ENCODE assay signal across 18 mouse cellular contexts in genomic region chr16:97752316-97752941, GRCm38 (mm10). TPM values are rescaled to one million over a fixed set of nuclear protein-coding genes. Genes with fewer than 3 reads are reported as not detected.
DNase-seq lines count a peak whose midpoint lies in the region; ATAC-seq and TF ChIP-seq lines count a peak whose summit lies in the region.
"Had no signal": no experiment of that assay in that cellular context is flagged by ENCODE, and none has a peak within 500 bp of the region (broad histone marks: within the 10 kb centered on the region; RNA-seq: fewer than 3 reads in every experiment).

No protein-coding gene starts in this region.

- H3K9ac ChIP-seq in liver, adult 2 months (ENCODE audit: low read depth, low read length) = no peak overlapping the region
- no peak overlapping the region for H3K9ac ChIP-seq in liver, embryonic 11.5 days (ENCODE audit: low read depth, low read length)
- H3K9ac ChIP-seq in intestine, embryonic 16.5 days (ENCODE audit: low read depth, low read length) = no peak overlapping the region
- no peak overlapping the region for H3K9ac ChIP-seq in stomach, embryonic 16.5 days (ENCODE audit: low read length)
- H3K9ac ChIP-seq: forebrain, embryonic 13.5 days; liver, embryonic 14.5 days had no signal

- H3K4me2 ChIP-seq in liver, embryonic 11.5 days = no peak overlapping the region
- peak overlapping the region; percentile 14; the same call in 1 of the 2 replicates for H3K4me2 ChIP-seq in intestine, embryonic 16.5 days (ENCODE audit: low read depth, low read length)
- peak overlapping the region; percentile 20; the same call in 1 of the 2 replicates for H3K4me2 ChIP-seq in stomach, embryonic 16.5 days (ENCODE audit: low read depth, low read length)
- H3K4me2 ChIP-seq: forebrain, embryonic 13.5 days had no signal

- 35% methylated on average over 3 of the region's 3 CpGs for WGBS in liver, adult 2 months
- 43% methylated on average over 3 of the region's 3 CpGs for WGBS in liver, embryonic 11.5 days
- 56% methylated on average over 3 of the region's 3 CpGs for WGBS in intestine, embryonic 16.5 days
- 65% methylated on average over 3 of the region's 3 CpGs for WGBS in stomach, embryonic 16.5 days

- peaks cover 5% of the 10 kb centered on the region for H3K36me3 ChIP-seq in liver, adult 2 months (ENCODE audit: control insufficient read depth, insufficient read depth, low read length)
- no peaks in the 10 kb centered on the region; the same call in 1 of the 2 replicates for H3K36me3 ChIP-seq in liver, embryonic 11.5 days (ENCODE audit: control insufficient read depth, insufficient read depth, low read length)
- no peaks in the 10 kb centered on the region for H3K36me3 ChIP-seq in intestine, embryonic 16.5 days (ENCODE audit: control insufficient read depth, insufficient read depth, low read length)
- H3K36me3 ChIP-seq in stomach, embryonic 16.5 days (ENCODE audit: control insufficient read depth, insufficient read depth, low read length) = no peaks in the 10 kb centered on the region
- H3K36me3 ChIP-seq: hindbrain, embryonic 10.5 days had no signal

- H3K9me3 ChIP-seq in liver, embryonic 11.5 days (ENCODE audit: control insufficient read depth, low read length) = no peaks in the 10 kb centered on the region
- no peaks in the 10 kb centered on the region for H3K9me3 ChIP-seq in intestine, embryonic 16.5 days (ENCODE audit: control insufficient read depth, low read length)
- no peaks in the 10 kb centered on the region for H3K9me3 ChIP-seq in stomach, embryonic 16.5 days (replicated peaks; ENCODE audit: control insufficient read depth, low read length)
- H3K9me3 ChIP-seq: forebrain, embryonic 13.5 days; hindbrain, embryonic 10.5 days had no signal

- peaks cover 26% of the 10 kb centered on the region for H3K4me1 ChIP-seq in liver, adult 2 months (ENCODE audit: control insufficient read depth, insufficient read depth, low read length)
- H3K4me1 ChIP-seq in liver, embryonic 11.5 days (replicated peaks; ENCODE audit: control insufficient read depth, insufficient read depth, low read length) = 0 out of 2 replicates have a peak, but pooled peaks cover 2% of the 10 kb centered on the region
- H3K4me1 ChIP-seq in intestine, embryonic 16.5 days (ENCODE audit: control insufficient read depth, insufficient read depth, low read length) = peaks cover 41% of the 10 kb centered on the region
- peaks cover 13% of the 10 kb centered on the region for H3K4me1 ChIP-seq in stomach, embryonic 16.5 days (ENCODE audit: control insufficient read depth, insufficient read depth, low read length)
- H3K4me1 ChIP-seq: forebrain, embryonic 13.5 days; hindbrain, embryonic 10.5 days had no signal

- no peak overlapping the region for H3K4me3 ChIP-seq in liver, adult 2 months (ENCODE audit: insufficient read depth, low read depth, low read length)
- H3K4me3 ChIP-seq in liver, embryonic 11.5 days (ENCODE audit: low read depth, low read length) = no peak overlapping the region
- no peak overlapping the region for H3K4me3 ChIP-seq in intestine, embryonic 16.5 days (ENCODE audit: low read length)
- H3K4me3 ChIP-seq in stomach, embryonic 16.5 days (replicated peaks; ENCODE audit: low read length) = no peak overlapping the region
- H3K4me3 ChIP-seq: erythroblast, embryonic 14.5 days; forebrain, embryonic 13.5 days; hindbrain, embryonic 10.5 days; left cerebral cortex, adult 2 months; megakaryocyte, embryonic 14.5 days had no signal

- peaks cover 13% of the 10 kb centered on the region; the same call in 1 of the 2 replicates for H3K79me2 ChIP-seq in liver, adult 2 months (ENCODE audit: control insufficient read depth, insufficient read depth, low read length)

- no peak for TF ChIP-seq POLR2A in liver, adult 2 months (IDR thresholded peaks at IDR 0.05; ENCODE audit: extremely low read depth, insufficient read depth, low read length)

- no peaks in the 10 kb centered on the region for H3K27me3 ChIP-seq in liver, adult 2 months (ENCODE audit: control insufficient read depth, insufficient read depth, low read length)
- no peaks in the 10 kb centered on the region for H3K27me3 ChIP-seq in liver, embryonic 11.5 days (replicated peaks; ENCODE audit: control insufficient read depth, insufficient read depth, low read length)
- no peaks in the 10 kb centered on the region for H3K27me3 ChIP-seq in intestine, embryonic 16.5 days (replicated peaks; ENCODE audit: control insufficient read depth, insufficient read depth, low read length)
- no peaks in the 10 kb centered on the region for H3K27me3 ChIP-seq in stomach, embryonic 16.5 days (ENCODE audit: control insufficient read depth, insufficient read depth, low read length)
- H3K27me3 ChIP-seq: CH12.LX; forebrain, embryonic 13.5 days had no signal

- no peak for TF ChIP-seq CTCF in liver, adult 2 months (IDR thresholded peaks at IDR 0.05; ENCODE audit: low read depth, low read length)

- peak; percentile 51 for DNase-seq in adrenal gland, adult 2 months
- no peak for DNase-seq in adrenal gland, adult 18-20 months (ENCODE audit: low spot score in 2 of 2)
- DNase-seq in liver, adult 2 months (ENCODE audit: extremely low read depth, low read depth, low spot score) = peak; percentile 18
- no peak for DNase-seq in liver, embryonic 11.5 days (ENCODE audit: low spot score)
- DNase-seq in cerebellum, postnatal 14 days = no peak
- DNase-seq in urinary bladder, postnatal 25 days (ENCODE audit: low spot score) = no peak
- DNase-seq: thymus, postnatal 4 days had no signal

- no peak for ATAC-seq in liver, embryonic 11.5 days (replicated peaks; ENCODE audit: low FRiP score)
- ATAC-seq in intestine, embryonic 16.5 days = peak; percentile 57
- ATAC-seq in stomach, embryonic 16.5 days (ENCODE audit: insufficient read depth, low FRiP score) = no peak; the same call in 1 of the 2 replicates
- ATAC-seq: forebrain, embryonic 13.5 days; hindbrain, postnatal 0 days had no signal

- peak overlapping the region; percentile 26 for H3K27ac ChIP-seq in liver, adult 2 months (replicated peaks; ENCODE audit: insufficient read depth, low read depth, low read length)
- no peak overlapping the region for H3K27ac ChIP-seq in liver, embryonic 11.5 days (ENCODE audit: low read depth, low read length)
- peak overlapping the region; percentile 14 for H3K27ac ChIP-seq in intestine, embryonic 16.5 days (ENCODE audit: low read length)
- H3K27ac ChIP-seq in stomach, embryonic 16.5 days (ENCODE audit: low read length) = peak overlapping the region; percentile 78
- H3K27ac ChIP-seq: forebrain, embryonic 13.5 days; hindbrain, embryonic 10.5 days; hindbrain, postnatal 0 days; left cerebral cortex, adult 2 months; liver, embryonic 14.5 days had no signal

RNA-seq across cellular contexts. Expression of gene Ripk4, which starts 11.2 kb away (rescaled TPM):
- 1 to 10 TPM in 1 of 2 experiments, under 1 TPM in 1; 0.81 to 1.4 TPM for total RNA-seq in adrenal gland, adult 2 months (2021)
- 0.09 and 0.31 TPM in 2 replicates for polyA plus RNA-seq in adrenal gland, adult 2 months (2012; rRNA removed)
- total RNA-seq in adrenal gland, adult 18-20 months (2021) = 1 to 10 TPM; 1.7 to 3.5 TPM
- 6.2 and 6.4 TPM in 2 replicates for total RNA-seq in liver, adult 2 months (2014; rRNA removed)
- polyA plus RNA-seq in liver, adult 2 months (2012; rRNA removed) = 3.1 and 3.6 TPM in 2 replicates
- 3.2 and 3.5 TPM in 2 replicates for polyA plus RNA-seq in liver, embryonic 11.5 days (2014; fragmentation: Nextera tagmentation; extraction: Ambion mirVana)
- 21.8 and 22.7 TPM in 2 replicates for polyA plus RNA-seq in intestine, embryonic 16.5 days (2015; fragmentation: Nextera tagmentation; extraction: Ambion mirVana)
- 31.2 and 42.7 TPM in 2 replicates for polyA plus RNA-seq in stomach, embryonic 16.5 days (2015; fragmentation: Nextera tagmentation; extraction: Ambion mirVana)
- total RNA-seq: gastrocnemius, postnatal 25 days had no signal
- polyA plus RNA-seq: erythroblast, embryonic 14.5 days had no signal

Comparison
In these comparisons a context has a peak if more than half of its experiments do, and no peak if none do; other contexts are left out.
1. DNase-seq: peak in adrenal gland, adult 2 months (single experiment) and liver, adult 2 months (single experiment); none in adrenal gland, adult 18-20 months (0 of 2), liver, embryonic 11.5 days (single experiment), cerebellum, postnatal 14 days (0 of 2) and urinary bladder, postnatal 25 days (single experiment).